14 mouse cellular contexts compared by ENCODE assay signal in genomic region chr6:127122221-127122806, GRCm38 (mm10). TPM values are rescaled to one million over a fixed set of nuclear protein-coding genes. Genes with fewer than 3 reads are reported as not detected.
A peak's percentile ranks its signal among the peaks of the same experiment; 100 is the strongest.
DNase-seq lines count a peak whose midpoint lies in the region; ATAC-seq and TF ChIP-seq lines count a peak whose summit lies in the region.
"Had no signal": no experiment of that assay in that cellular context is flagged by ENCODE, and none has a peak within 500 bp of the region (broad histone marks: within the 10 kb centered on the region; RNA-seq: fewer than 3 reads in every experiment).

No protein-coding gene starts in this region.

- no peaks in the 10 kb centered on the region for H3K36me3 ChIP-seq in liver, adult 2 months (ENCODE audit: control insufficient read depth, insufficient read depth, low read length)
- H3K36me3 ChIP-seq: lung, embryonic 15.5 days; neural tube, embryonic 15.5 days had no signal

- no peaks in the 10 kb centered on the region for H3K27me3 ChIP-seq in liver, adult 2 months (ENCODE audit: control insufficient read depth, insufficient read depth, low read length)
- H3K27me3 ChIP-seq: lung, embryonic 15.5 days; neural tube, embryonic 15.5 days had no signal

- no peak overlapping the region for H3K27ac ChIP-seq in liver, adult 2 months (replicated peaks; ENCODE audit: insufficient read depth, low read depth, low read length)
- H3K27ac ChIP-seq: lung, embryonic 15.5 days; neural tube, embryonic 15.5 days had no signal

- H3K4me3 ChIP-seq in liver, adult 2 months (ENCODE audit: insufficient read depth, low read depth, low read length), result no peak overlapping the region
- H3K4me3 ChIP-seq: lung, embryonic 15.5 days; neural tube, embryonic 15.5 days had no signal

- TF ChIP-seq POLR2A in liver, adult 2 months (IDR thresholded peaks at IDR 0.05; ENCODE audit: extremely low read depth, insufficient read depth, low read length), result no peak

- no peaks in the 10 kb centered on the region for H3K4me1 ChIP-seq in liver, adult 2 months (ENCODE audit: control insufficient read depth, insufficient read depth, low read length)
- H3K4me1 ChIP-seq: lung, embryonic 15.5 days; neural tube, embryonic 15.5 days had no signal

- H3K9ac ChIP-seq in liver, adult 2 months (ENCODE audit: low read depth, low read length), result no peak overlapping the region
- H3K9ac ChIP-seq: lung, embryonic 15.5 days; neural tube, embryonic 15.5 days had no signal

- TF ChIP-seq CTCF in liver, adult 2 months (IDR thresholded peaks at IDR 0.05; ENCODE audit: low read depth, low read length), result peak; percentile 59; the same call in 1 of the 2 replicates

- WGBS in liver, adult 2 months, result 71% methylated on average over 4 of the region's 4 CpGs

- peak; percentile 65 to 71 for DNase-seq in cerebellum, postnatal 10 days
- DNase-seq in liver, adult 2 months (ENCODE audit: extremely low read depth, low read depth, low spot score), result peak; percentile 29
- DNase-seq in liver, result no peak
- peak; percentile 67 for DNase-seq in ES-CJ7 (ENCODE audit: low read depth, low spot score)
- no peak for DNase-seq in right cerebral cortex, postnatal 14 days
- DNase-seq in layer of hippocampus, adult 8-10 months (ENCODE audit: low spot score in 2 of 2), result no peak
- DNase-seq: cerebellum, adult 11 months; gastrocnemius, postnatal 36 days; thymus, postnatal 36 days had no signal

- ATAC-seq in cerebellum, adult (ENCODE audit: insufficient number of reproducible peaks, low FRiP score, low TSS enrichment), result no peak
- ATAC-seq in inflammation-experienced regulatory T-cells, adult 6 months, result peak; percentile 36

- no peaks in the 10 kb centered on the region for H3K79me2 ChIP-seq in liver, adult 2 months (ENCODE audit: control insufficient read depth, insufficient read depth, low read length)

RNA-seq across cellular contexts. Expression of gene Tigar, which starts 13.0 kb away (rescaled TPM):
- total RNA-seq in liver, adult 2 months (2014; rRNA removed), result 2.3 and 2.4 TPM in 2 replicates
- polyA plus RNA-seq in liver, adult 2 months (2012; rRNA removed), result 3.8 and 4.2 TPM in 2 replicates
- polyA plus RNA-seq in inflammation-experienced regulatory T-cells, adult 6 months (2017; shearing (Covaris generic)), result 10 to 100 TPM in 1 of 3 experiments, 1 to 10 TPM in 2; 7.5 to 10.6 (median 8.8) TPM
- 10 to 100 TPM; 24.8 to 31.6 (median 26.7) TPM for total RNA-seq in layer of hippocampus, adult 8-10 months (2022)

RNA-seq across cellular contexts. Expression of gene Ccnd2, which starts 29.7 kb away (rescaled TPM):
- total RNA-seq in liver, adult 2 months (2014; rRNA removed), result 5.3 and 6.0 TPM in 2 replicates
- 2.4 and 5.0 TPM in 2 replicates for polyA plus RNA-seq in liver, adult 2 months (2012; rRNA removed)
- 100 to 1,000 TPM; 622 to 765 (median 747) TPM for polyA plus RNA-seq in inflammation-experienced regulatory T-cells, adult 6 months (2017; shearing (Covaris generic))
- total RNA-seq in layer of hippocampus, adult 8-10 months (2022), result 100 to 1,000 TPM in 3 of 4 experiments, 10 to 100 TPM in 1; 99.8 to 130 (median 120) TPM

RNA-seq across cellular contexts. Expression of gene Fgf23, which starts 49.6 kb away (rescaled TPM):
- total RNA-seq in liver, adult 2 months (2014; rRNA removed), result not detected in 2 replicates
- not detected in 2 replicates for polyA plus RNA-seq in liver, adult 2 months (2012; rRNA removed)
- under 1 TPM in 1 of 3 experiments, not detected in 2; 0.26 TPM for polyA plus RNA-seq in inflammation-experienced regulatory T-cells, adult 6 months (2017; shearing (Covaris generic))
- total RNA-seq in layer of hippocampus, adult 8-10 months (2022), result under 1 TPM in 2 of 4 experiments, not detected in 2; 0.36 to 0.43 TPM
- total RNA-seq: gastrocnemius, postnatal 36 days had no signal
- polyA plus RNA-seq: kidney, embryonic 16.5 days; lung, embryonic 15.5 days had no signal

Comparison
In these comparisons a context has a peak if more than half of its experiments do, and no peak if none do; other contexts are left out.
1. DNase-seq: peak in cerebellum, postnatal 10 days (2 of 2), liver, adult 2 months (single experiment) and ES-CJ7 (single experiment); none in liver (single experiment), right cerebral cortex, postnatal 14 days (single experiment) and layer of hippocampus, adult 8-10 months (0 of 2).
2. RNA of gene Ccnd2, which starts 29.7 kb away (total RNA-seq): 99.8 to 130 TPM in layer of hippocampus, adult 8-10 months; 5.3 to 6.0 TPM in liver, adult 2 months; every median in the first group is over 10 times any median in the second.